Mouse (Mus musculus): ENCODE measurements around the gene Zfand2a. TPM values are rescaled to one million over a fixed set of nuclear protein-coding genes. Genes with fewer than 3 reads are reported as not detected.

The Zfand2a gene
- total RNA-seq (2014; rRNA removed; ENCODE audit: low replicate concordance) (16.6 and 18.0 TPM in 2 replicates), polyA plus RNA-seq (2015; fragmentation: Nextera tagmentation; extraction: Ambion mirVana) (5.6 and 6.3 TPM in 2 replicates)

DNA sequence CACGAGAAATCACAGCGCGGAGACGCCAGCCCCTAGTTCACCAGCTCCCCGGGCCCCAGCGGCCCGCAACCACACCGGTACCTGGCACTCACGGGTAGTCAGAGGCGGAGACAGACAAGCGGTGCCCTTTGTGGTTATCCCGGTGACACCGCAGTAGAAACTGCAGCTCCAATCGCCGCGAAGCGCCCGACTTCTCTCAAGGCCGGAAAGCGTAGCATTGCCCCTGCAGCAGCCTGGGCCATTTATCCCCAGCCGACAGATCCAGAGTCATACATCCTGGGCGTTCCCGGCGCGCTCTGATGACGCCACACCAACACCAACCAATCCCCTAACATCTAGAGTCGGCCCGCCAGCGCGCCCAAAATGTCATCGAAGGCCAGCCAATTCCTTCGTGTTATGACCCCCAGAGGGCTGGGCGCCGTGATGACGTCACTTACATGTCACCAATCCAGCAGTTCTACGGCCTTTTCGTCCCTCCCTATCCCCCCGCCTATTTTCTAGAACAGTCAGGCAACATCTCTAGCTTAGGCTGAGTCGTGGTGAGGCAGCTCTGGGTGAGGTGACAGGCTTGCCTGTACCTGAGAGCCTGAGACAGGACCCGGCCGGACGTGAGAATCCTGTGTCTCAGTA, at the start of gene Zfand2a:
Gene Zfand2a (minus strand): TSS at position 365 of the 630 bp plus-strand sequence.
- DNase-seq (ENCODE audit: low spot score) (peak; percentile 98), ATAC-seq (ENCODE audit: insufficient read depth, low read depth) (peak; percentile 97)
- TF ChIP-seq EP300 (IDR thresholded peaks at IDR 0.05; ENCODE audit: low read depth): no peak
- TF ChIP-seq CTCF (IDR thresholded peaks at IDR 0.05; ENCODE audit: low read depth): no peak
- Histone ChIP-seq H3K4me2 (ENCODE audit: low read depth, low read length) (peak within 1 kb of the TSS; percentile 79), H3K36me3 (replicated peaks; ENCODE audit: control insufficient read depth, insufficient read depth, low read length) (peaks cover 30% of the 10 kb centered on the region), H3K9me3 (replicated peaks; ENCODE audit: control insufficient read depth, low read length) (no peaks in the 10 kb centered on the region), H3K4me3 (ENCODE audit: low read depth, low read length) (peak within 1 kb of the TSS; percentile 89), H3K27ac (ENCODE audit: low read depth) (peak within 1 kb of the TSS; percentile 81), H3K27me3 (ENCODE audit: control insufficient read depth, insufficient read depth, low read length) (no peaks in the 10 kb centered on the region), H3K9ac (replicated peaks; ENCODE audit: low read depth, low read length) (peak within 1 kb of the TSS; percentile 90), H3K4me1 (ENCODE audit: control insufficient read depth, insufficient read depth) (0 out of 2 replicates have a peak, but pooled peaks cover 3% of the 10 kb centered on the region)
- under 1% methylated on average over 42 of the region's 42 CpGs for WGBS

DNA sequence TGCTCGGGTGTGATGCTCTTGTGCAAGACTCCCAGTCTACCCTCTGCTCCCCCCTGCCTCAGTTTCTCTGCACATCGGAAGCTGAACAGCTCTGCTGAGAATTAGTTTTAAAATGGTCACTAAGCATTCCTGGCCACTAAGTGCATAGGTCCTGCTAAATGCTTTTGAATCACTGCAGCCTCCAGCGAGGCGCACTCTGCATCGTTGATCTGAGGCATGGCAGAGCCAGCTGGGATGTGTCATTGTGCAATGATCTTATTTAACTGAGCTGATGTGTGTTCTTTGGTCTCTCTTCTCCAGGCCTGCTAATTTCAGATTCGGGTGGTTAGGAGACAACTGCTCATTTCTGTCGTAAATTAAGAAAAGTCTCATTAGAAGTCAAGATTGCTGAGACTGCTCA, 44.5 kb upstream of the Zfand2a start:
- Histone ChIP-seq H3K9me3 (replicated peaks; ENCODE audit: control insufficient read depth, low read length) (no peaks in the 10 kb centered on the region), H3K9ac (replicated peaks; ENCODE audit: low read depth, low read length) (no peak overlapping the region), H3K27ac (ENCODE audit: low read depth) (no peak overlapping the region), H3K27me3 (ENCODE audit: control insufficient read depth, insufficient read depth, low read length) (peaks cover 13% of the 10 kb centered on the region), H3K4me2 (ENCODE audit: low read depth, low read length) (no peak overlapping the region), H3K4me1 (ENCODE audit: control insufficient read depth, insufficient read depth) (no peaks in the 10 kb centered on the region), H3K4me3 (ENCODE audit: low read depth, low read length) (no peak overlapping the region), H3K36me3 (replicated peaks; ENCODE audit: control insufficient read depth, insufficient read depth, low read length) (no peaks in the 10 kb centered on the region)
- ATAC-seq (ENCODE audit: insufficient read depth, low read depth) (no peak), DNase-seq (ENCODE audit: low spot score) (no peak)
- 54% methylated on average over 7 of the region's 7 CpGs for WGBS
- no peak for TF ChIP-seq CTCF (IDR thresholded peaks at IDR 0.05; ENCODE audit: low read depth)
- TF ChIP-seq EP300 (IDR thresholded peaks at IDR 0.05; ENCODE audit: low read depth): no peak

DNA sequence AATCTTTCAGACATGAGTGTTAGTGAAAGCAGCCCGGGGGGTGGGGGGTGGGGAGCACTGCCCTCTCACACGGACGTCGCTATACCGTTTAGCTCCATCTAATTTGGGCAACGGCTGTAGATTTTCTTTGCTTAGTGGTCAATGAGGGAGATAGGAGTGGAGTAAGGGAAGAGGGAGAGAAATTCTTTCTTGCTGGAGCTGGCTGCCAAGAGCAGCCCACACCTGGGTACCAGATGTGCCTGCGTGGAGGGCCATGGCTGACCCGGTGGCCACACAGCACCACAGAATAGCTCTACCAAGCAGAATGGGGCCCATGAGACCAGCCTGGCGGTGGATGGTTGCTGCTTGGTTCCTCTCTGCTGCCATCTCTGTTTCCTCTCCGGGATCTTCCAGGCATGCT, 37.6 kb upstream of the Zfand2a start:
- Histone ChIP-seq H3K27me3 (ENCODE audit: control insufficient read depth, insufficient read depth, low read length) (no peaks in the 10 kb centered on the region), H3K4me1 (ENCODE audit: control insufficient read depth, insufficient read depth) (peaks cover 19% of the 10 kb centered on the region; the same call in 1 of the 2 replicates), H3K4me3 (ENCODE audit: low read depth, low read length) (no peak overlapping the region), H3K27ac (ENCODE audit: low read depth) (no peak overlapping the region), H3K4me2 (ENCODE audit: low read depth, low read length) (no peak overlapping the region), H3K9me3 (replicated peaks; ENCODE audit: control insufficient read depth, low read length) (no peaks in the 10 kb centered on the region), H3K9ac (replicated peaks; ENCODE audit: low read depth, low read length) (no peak overlapping the region), H3K36me3 (replicated peaks; ENCODE audit: control insufficient read depth, insufficient read depth, low read length) (no peaks in the 10 kb centered on the region)
- no peak for ATAC-seq (ENCODE audit: insufficient read depth, low read depth)
- TF ChIP-seq CTCF (IDR thresholded peaks at IDR 0.05; ENCODE audit: low read depth) (no peak), EP300 (IDR thresholded peaks at IDR 0.05; ENCODE audit: low read depth) (no peak)
- WGBS: 52% methylated on average over 10 of the region's 10 CpGs
- no peak for DNase-seq (ENCODE audit: low spot score)

DNA sequence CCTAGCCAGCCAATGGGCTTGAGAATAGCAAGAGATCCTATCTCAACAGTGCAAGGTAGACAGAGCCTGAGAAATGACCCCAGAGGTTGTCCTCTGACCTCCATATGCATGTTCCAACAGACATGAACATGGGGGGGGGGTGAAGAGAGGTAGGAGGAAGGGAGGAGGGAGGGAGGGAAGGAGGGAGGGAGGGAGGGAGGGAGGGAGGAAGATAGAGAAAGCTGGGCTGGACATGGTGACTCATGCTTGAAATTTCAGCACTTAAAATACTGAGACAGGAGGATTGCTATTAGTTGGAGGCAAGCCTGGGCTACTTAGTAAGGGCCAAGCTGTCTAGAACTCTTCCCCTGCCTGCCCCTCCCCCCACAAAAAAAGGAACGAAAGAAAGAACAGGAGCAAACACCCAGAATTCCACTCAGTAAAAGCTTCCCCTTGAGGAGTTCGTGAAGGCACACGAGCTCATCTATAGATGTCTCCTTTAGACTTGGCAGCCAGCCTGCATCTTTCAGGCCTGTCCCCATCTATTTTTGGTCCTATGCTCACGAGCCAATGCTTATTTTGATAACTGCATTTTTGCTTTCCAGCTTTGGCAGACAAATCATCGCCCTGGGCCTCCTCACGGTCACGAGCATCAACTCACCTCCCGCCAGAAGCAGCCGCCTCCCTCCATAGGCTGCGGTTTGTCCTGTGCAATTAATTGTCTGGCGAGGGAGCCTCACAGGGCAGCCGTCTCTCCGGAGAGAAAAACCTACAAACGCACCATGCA, 35.9 kb upstream of the Zfand2a start:
- no peak overlapping the region for H3K4me2 ChIP-seq (ENCODE audit: low read depth, low read length)
- H3K9me3 ChIP-seq (replicated peaks; ENCODE audit: control insufficient read depth, low read length): no peaks in the 10 kb centered on the region
- H3K27me3 ChIP-seq (ENCODE audit: control insufficient read depth, insufficient read depth, low read length): no peaks in the 10 kb centered on the region
- 18% methylated on average over 14 of the region's 14 CpGs for WGBS
- H3K9ac ChIP-seq (replicated peaks; ENCODE audit: low read depth, low read length): no peak overlapping the region
- ATAC-seq (ENCODE audit: insufficient read depth, low read depth) (peak; percentile 92), DNase-seq (ENCODE audit: low spot score) (peak; percentile 94)
- no peak overlapping the region for H3K4me3 ChIP-seq (ENCODE audit: low read depth, low read length)
- H3K27ac ChIP-seq (ENCODE audit: low read depth): peak overlapping the region; percentile 92
- peaks cover 28% of the 10 kb centered on the region for H3K4me1 ChIP-seq (ENCODE audit: control insufficient read depth, insufficient read depth)
- TF ChIP-seq EP300 (IDR thresholded peaks at IDR 0.05; ENCODE audit: low read depth): peak; percentile 98
- no peak for TF ChIP-seq CTCF (IDR thresholded peaks at IDR 0.05; ENCODE audit: low read depth)
- H3K36me3 ChIP-seq (replicated peaks; ENCODE audit: control insufficient read depth, insufficient read depth, low read length): no peaks in the 10 kb centered on the region

DNA sequence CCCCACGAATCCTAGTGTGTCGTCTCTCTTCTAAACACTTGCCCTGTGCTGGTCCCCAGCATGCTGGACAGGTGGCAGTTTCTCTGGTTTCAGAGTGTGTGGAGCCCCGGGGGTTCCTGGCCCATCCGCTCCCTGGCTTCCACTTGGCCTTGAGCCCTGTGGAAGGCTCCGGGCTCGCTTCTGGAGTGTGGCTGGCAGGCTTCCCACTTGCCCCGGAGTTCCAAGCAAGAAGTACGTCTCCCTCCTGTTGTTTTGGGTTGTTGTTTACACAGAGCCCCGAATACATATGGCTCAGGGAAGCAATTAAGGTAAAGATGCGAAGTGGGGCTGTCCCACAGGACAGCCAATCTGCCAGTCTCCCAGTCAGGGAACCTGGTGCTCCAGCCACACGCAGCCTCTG, 31.9 kb upstream of the Zfand2a start:
- ATAC-seq (ENCODE audit: insufficient read depth, low read depth) (no peak), DNase-seq (ENCODE audit: low spot score) (peak; percentile 25)
- Histone ChIP-seq H3K27me3 (ENCODE audit: control insufficient read depth, insufficient read depth, low read length) (peaks cover 2% of the 10 kb centered on the region; the same call in 1 of the 2 replicates), H3K36me3 (replicated peaks; ENCODE audit: control insufficient read depth, insufficient read depth, low read length) (no peaks in the 10 kb centered on the region), H3K4me3 (ENCODE audit: low read depth, low read length) (no peak overlapping the region), H3K4me2 (ENCODE audit: low read depth, low read length) (peak overlapping the region; percentile 44), H3K9me3 (replicated peaks; ENCODE audit: control insufficient read depth, low read length) (no peaks in the 10 kb centered on the region), H3K27ac (ENCODE audit: low read depth) (no peak overlapping the region), H3K9ac (replicated peaks; ENCODE audit: low read depth, low read length) (no peak overlapping the region), H3K4me1 (ENCODE audit: control insufficient read depth, insufficient read depth) (peaks cover 24% of the 10 kb centered on the region)
- 17% methylated on average over 11 of the region's 11 CpGs for WGBS
- TF ChIP-seq EP300 (IDR thresholded peaks at IDR 0.05; ENCODE audit: low read depth) (no peak), CTCF (IDR thresholded peaks at IDR 0.05; ENCODE audit: low read depth) (no peak)
